Mouse (Mus musculus) liver, embryonic 11.5 days (tissue): ENCODE results near the gene Eno1. TPM values are rescaled to one million over a fixed set of nuclear protein-coding genes. Genes with fewer than 3 reads are reported as not detected.
"Not testable (repeated sequence)": the region's sequence is repeated elsewhere in the genome, so short reads cannot be mapped to it uniquely, and the experiment has no call there.

Experiments
- ATAC-seq: fragments of 200-750 bp; cut with Nextera tagmentation; replicated peaks from 2 replicates; pipeline ENCODE4 v1.8.0; 2017; ENCODE audit warnings: moderate number of reproducible peaks, mild to moderate bottlenecking, moderate TSS enrichment, moderate library complexity; ENCODE audit not compliant: low FRiP score
- DNase-seq: peaks from one replicate; pipeline ENCODE4 v3.0.0-alpha.2; 2017; ENCODE audit warnings: low spot score
- H3K27ac ChIP-seq: fragments of 300-500 bp; sonication (generic); 2 replicates; pipeline ENCODE4 v1.5.1; 2014; ENCODE audit warnings: mild to moderate bottlenecking, low read depth, low read length, control low read depth
- H3K27me3 ChIP-seq: fragments of 300-500 bp; sonication (generic); replicated peaks from 2 replicates; pipeline ENCODE4 v1.6.1; 2014; ENCODE audit warnings: low read length, mixed read lengths; ENCODE audit not compliant: control insufficient read depth, insufficient read depth
- H3K36me3 ChIP-seq: fragments of 300-500 bp; sonication (generic); 2 replicates; pipeline ENCODE4 v1.6.1; 2014; ENCODE audit warnings: mild to moderate bottlenecking, low read length, moderate library complexity, mixed read lengths; ENCODE audit not compliant: control insufficient read depth, insufficient read depth
- H3K4me1 ChIP-seq: fragments of 300-500 bp; sonication (generic); replicated peaks from 2 replicates; pipeline ENCODE4 v1.6.1; 2014; ENCODE audit warnings: low read length, mixed read lengths; ENCODE audit not compliant: control insufficient read depth, insufficient read depth
- H3K4me2 ChIP-seq: fragments of 300-500 bp; sonication (generic); 2 replicates; pipeline ENCODE4 v1.6.1; 2014; ENCODE audit warnings: mild to moderate bottlenecking, control low read depth, moderate library complexity
- H3K4me3 ChIP-seq: fragments of 300-500 bp; sonication (generic); 2 replicates; pipeline ENCODE4 v1.5.1; 2014; ENCODE audit warnings: low read depth, low read length, control low read depth
- H3K9ac ChIP-seq: fragments of 300-500 bp; sonication (generic); 2 replicates; pipeline ENCODE4 v1.6.1; 2014; ENCODE audit warnings: low read depth, low read length, control low read depth
- H3K9me3 ChIP-seq: fragments of 300-500 bp; sonication (generic); 2 replicates; pipeline ENCODE4 v1.6.1; 2016; ENCODE audit warnings: low read length, inconsistent platforms, mixed read lengths; ENCODE audit not compliant: control insufficient read depth
- WGBS: fragments of 180-500 bp; shearing (Covaris S2); extraction: QIAGEN DNeasy Blood & Tissue Kit; methylation state at CpG from one replicate; pipeline ENCODE4 v1.1.7; 2014; 5-methylcytosine and 5-hydroxymethylcytosine counted together
- polyA plus RNA-seq: library from polyadenylated mRNA; unstranded; fragments of >200 nt; fragmentation: Nextera tagmentation; extraction: Ambion mirVana; gene quantifications from 2 replicates; pipeline ENCODE4 v1.2.1, GENCODE M21; 2014

Eno1 gene
- polyA plus RNA-seq, 1 experiment from 2014 or later, result 2,392 TPM

DNA sequence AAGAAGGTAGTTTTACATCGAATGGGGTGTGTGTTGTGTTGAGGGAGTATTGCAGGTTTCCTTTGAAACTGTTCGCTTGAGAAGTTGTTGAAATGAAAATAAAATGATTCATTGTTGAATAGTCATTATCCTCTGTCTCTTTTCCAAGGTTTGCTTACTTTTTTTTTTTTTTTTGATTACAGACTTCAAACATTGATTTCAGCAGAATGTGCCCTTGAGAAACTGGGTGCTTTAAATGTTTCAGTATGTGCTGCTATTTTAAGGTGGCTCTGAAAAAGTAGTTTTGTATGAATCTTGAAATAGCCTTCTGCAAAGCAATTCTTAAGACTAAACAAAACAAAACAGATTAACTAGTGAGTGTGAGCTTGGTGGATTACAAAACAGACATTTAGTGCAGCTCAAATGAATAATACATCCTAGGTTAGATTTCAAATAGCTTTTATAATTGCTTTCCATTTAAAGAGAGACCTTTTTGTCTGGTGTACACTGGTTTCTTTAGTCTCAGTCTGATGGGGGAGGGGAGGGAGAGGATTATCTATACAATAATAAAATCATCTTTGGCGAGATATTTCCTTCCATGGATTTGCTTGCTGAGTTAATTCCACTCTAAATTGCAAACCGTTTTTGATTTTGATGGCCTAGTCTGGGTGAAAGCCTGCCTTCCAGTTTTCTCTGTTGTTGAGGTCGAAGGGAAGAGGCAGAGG is 46.3 kb downstream of the Eno1 start:
- no peak for DNase-seq
- no peaks in the 10 kb centered on the region for H3K36me3 ChIP-seq
- H3K9ac ChIP-seq, result peak overlapping the region; percentile 92
- H3K27ac ChIP-seq, result peak overlapping the region; percentile 86; the same call in 1 of the 2 replicates
- H3K4me1 ChIP-seq, result peaks cover 23% of the 10 kb centered on the region
- H3K9me3 ChIP-seq, result no peaks in the 10 kb centered on the region
- no peak for ATAC-seq
- H3K27me3 ChIP-seq, result no peaks in the 10 kb centered on the region
- peak overlapping the region; percentile 91 for H3K4me3 ChIP-seq
- 15% methylated on average over 5 of the region's 5 CpGs for WGBS
- peak overlapping the region; percentile 62 for H3K4me2 ChIP-seq

DNA sequence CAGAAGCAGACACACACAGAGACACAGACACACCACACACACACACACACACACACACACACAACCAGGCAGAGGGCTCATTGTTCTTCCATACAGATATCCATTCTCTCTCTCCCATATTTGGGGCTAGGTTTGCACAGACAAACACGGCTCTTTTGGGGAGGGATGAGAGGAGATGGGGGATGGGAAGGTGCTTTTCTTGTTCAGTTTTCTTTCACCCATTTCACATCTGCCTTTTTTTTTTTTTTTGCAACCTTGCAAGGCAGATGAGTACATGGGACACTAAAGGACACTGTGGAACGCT is 46.8 kb downstream of the Eno1 start:
- no peak for DNase-seq
- peak overlapping the region; percentile 91 for H3K4me3 ChIP-seq

DNA sequence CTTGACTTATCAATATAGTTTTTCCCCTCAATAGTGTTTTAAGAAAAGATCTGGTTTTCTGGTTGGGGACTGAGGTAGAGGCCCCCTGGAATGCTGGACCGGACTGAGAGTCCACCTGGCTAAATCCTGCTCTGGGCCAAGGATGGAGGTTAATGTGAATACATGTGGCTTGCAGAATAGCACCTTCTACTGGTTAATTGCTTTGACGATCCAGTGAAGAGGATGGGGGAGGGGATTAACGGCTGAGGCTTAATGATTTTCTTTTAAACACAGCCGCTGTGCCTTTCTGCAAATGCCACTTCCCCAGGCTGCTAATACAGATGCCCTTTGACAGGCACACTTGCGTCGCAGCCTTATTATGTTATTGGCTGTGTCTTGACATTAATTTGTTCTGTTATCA is 47.5 kb downstream of the Eno1 start:
- peaks cover 23% of the 10 kb centered on the region for H3K4me1 ChIP-seq
- H3K27ac ChIP-seq, result no peak overlapping the region
- H3K36me3 ChIP-seq, result no peaks in the 10 kb centered on the region
- DNase-seq, result no peak
- no peak overlapping the region; the same call in 1 of the 2 replicates for H3K9ac ChIP-seq
- no peak for ATAC-seq
- H3K9me3 ChIP-seq, result no peaks in the 10 kb centered on the region
- H3K27me3 ChIP-seq, result no peaks in the 10 kb centered on the region
- peak overlapping the region; percentile 62 for H3K4me2 ChIP-seq
- no peak overlapping the region; the same call in 1 of the 2 replicates for H3K4me3 ChIP-seq
- WGBS, result 33% methylated on average over 6 of the region's 6 CpGs

More for the DNA sequence above, 46.8 kb downstream of the Eno1 start:
- 42% methylated on average over 2 of the region's 2 CpGs for WGBS
- H3K36me3 ChIP-seq, result no peaks in the 10 kb centered on the region
- H3K27ac ChIP-seq, result no peak overlapping the region
- H3K9me3 ChIP-seq, result no peaks in the 10 kb centered on the region
- ATAC-seq, result no peak
- peak overlapping the region; percentile 62 for H3K4me2 ChIP-seq
- peak overlapping the region; percentile 37; the same call in 1 of the 2 replicates for H3K9ac ChIP-seq
- H3K4me1 ChIP-seq, result peaks cover 23% of the 10 kb centered on the region
- H3K27me3 ChIP-seq, result no peaks in the 10 kb centered on the region

DNA sequence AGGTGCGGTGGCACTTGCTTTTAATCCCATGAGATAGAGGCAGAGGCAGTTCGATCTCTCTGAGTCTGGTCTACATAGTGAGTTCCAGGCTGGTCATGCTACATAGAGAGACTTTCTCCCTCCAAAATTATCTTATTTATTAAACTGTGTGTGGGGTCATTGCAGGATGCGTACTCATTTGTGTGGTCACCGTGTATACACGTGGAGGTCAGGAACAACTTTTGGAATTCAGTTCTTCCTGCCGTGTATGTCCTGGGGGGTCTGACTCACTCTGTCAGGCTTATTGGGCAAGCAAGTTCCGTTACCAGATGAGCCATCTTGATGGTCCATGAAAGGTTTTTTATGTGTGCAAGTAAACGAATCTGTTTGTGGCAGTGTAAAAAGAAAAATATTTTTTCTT is 50.5 kb downstream of the Eno1 start:
- Histone ChIP-seq H3K4me2 (no peak overlapping the region), H3K4me1 (peaks cover 19% of the 10 kb centered on the region), H3K9ac (no peak overlapping the region), H3K9me3 (no peaks in the 10 kb centered on the region), H3K27me3 (no peaks in the 10 kb centered on the region), H3K27ac (no peak overlapping the region), H3K36me3 (peaks cover 6% of the 10 kb centered on the region; the same call in 1 of the 2 replicates), H3K4me3 (no peak overlapping the region)
- WGBS, result 86% methylated on average over 8 of the region's 8 CpGs
- ATAC-seq (no peak), DNase-seq (no peak)

DNA sequence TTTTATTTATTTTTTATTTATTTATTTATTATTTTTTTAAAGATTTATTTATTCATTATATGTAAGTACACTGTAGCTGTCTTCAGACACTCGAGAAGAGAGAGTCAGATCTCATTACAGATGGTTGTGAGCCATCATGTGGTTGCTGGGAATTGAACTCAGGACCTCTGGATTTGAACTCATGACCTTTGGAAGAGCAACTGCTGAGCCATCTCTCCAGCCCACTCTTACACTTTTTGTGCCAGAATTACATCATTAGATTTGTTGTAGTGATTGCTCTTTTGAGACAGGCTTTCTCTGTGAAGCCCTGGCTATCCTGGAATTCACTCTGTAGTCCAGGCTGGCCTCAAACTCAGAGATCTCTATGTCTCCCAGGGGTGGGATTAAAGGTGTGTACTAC is 50.9 kb downstream of the Eno1 start:
- peaks cover 18% of the 10 kb centered on the region for H3K4me1 ChIP-seq
- H3K9me3 ChIP-seq, ATAC-seq, H3K4me3 ChIP-seq, H3K4me2 ChIP-seq, H3K27ac ChIP-seq, H3K36me3 ChIP-seq, H3K9ac ChIP-seq, DNase-seq, H3K27me3 ChIP-seq: not testable (repeated sequence)
- WGBS, result 67% methylated on average over 1 of the region's 1 CpGs

DNA sequence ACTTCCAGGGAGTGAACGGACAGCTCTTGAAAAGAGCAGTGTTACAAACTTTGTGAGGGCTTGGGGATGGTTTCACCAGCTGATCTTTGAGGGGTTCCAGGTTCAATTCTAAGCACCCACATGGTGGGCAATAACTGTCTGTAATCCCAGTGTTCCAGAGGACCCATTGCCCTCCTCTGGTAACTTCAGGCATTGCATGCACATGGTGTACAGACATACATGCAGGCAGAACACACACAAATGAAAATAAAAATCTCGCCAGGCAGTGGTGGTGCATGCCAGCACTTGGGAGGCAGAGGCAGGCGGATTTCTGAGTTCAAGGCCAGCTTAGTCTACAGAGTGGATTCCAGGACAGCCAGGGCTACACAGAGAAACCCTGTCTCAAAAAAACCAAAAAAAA is 55.4 kb downstream of the Eno1 start:
- Histone ChIP-seq H3K9me3 (no peaks in the 10 kb centered on the region), H3K36me3 (peaks cover 6% of the 10 kb centered on the region; the same call in 1 of the 2 replicates), H3K27ac (no peak overlapping the region), H3K4me2 (no peak overlapping the region), H3K9ac (no peak overlapping the region), H3K27me3 (no peaks in the 10 kb centered on the region), H3K4me1 (no peaks in the 10 kb centered on the region; the same call in 1 of the 2 replicates), H3K4me3 (no peak overlapping the region)
- DNase-seq, result no peak
- WGBS, result 94% methylated on average over 3 of the region's 3 CpGs
- no peak for ATAC-seq

DNA sequence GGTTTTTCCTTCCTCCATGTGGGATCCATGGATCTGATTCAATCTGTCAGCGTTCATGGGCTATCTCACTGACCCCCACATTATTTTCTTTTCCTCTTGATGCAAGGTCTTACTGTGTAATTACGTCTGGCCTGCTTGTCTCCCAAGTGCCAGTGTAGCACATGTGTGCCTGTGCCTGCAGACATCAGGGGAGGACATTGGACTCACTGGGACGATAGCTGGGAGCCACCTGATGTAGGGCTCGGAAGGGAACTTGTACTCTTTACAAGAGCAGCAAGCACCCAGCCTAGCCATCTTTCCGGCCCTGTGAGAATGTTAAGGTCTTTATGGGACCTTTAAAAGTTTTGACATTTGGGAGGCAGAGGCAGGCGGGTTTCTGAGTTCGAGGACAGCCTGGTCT is 58.3 kb downstream of the Eno1 start:
- Histone ChIP-seq H3K27ac (no peak overlapping the region), H3K4me1 (no peaks in the 10 kb centered on the region; the same call in 1 of the 2 replicates), H3K27me3 (no peaks in the 10 kb centered on the region), H3K36me3 (peaks cover 6% of the 10 kb centered on the region; the same call in 1 of the 2 replicates), H3K9me3 (no peaks in the 10 kb centered on the region), H3K4me3 (no peak overlapping the region), H3K4me2 (no peak overlapping the region), H3K9ac (no peak overlapping the region)
- no peak for ATAC-seq
- DNase-seq, result no peak
- 88% methylated on average over 7 of the region's 7 CpGs for WGBS

DNA sequence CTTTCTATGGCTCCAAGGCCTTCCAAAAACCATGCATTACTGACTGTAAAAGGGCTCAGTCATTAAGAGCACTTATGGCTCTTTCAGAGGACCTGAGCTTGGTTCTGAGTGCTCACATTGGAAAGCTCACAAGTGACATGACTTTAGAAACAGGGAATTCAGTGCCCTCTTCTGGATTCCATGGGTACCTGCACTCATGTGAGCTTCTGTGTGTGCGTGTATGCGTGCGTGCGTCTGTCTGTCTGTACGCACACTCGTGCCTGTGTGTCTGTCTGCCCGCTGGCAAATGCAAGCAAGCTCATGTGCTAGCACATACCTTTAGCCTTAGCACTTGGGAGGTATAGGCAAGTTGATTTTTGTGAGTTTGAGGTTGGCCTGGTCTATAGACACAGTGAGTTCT is 59.4 kb downstream of the Eno1 start:
- no peak overlapping the region for H3K4me3 ChIP-seq
- 93% methylated on average over 7 of the region's 7 CpGs for WGBS
- no peak overlapping the region for H3K4me2 ChIP-seq
- no peaks in the 10 kb centered on the region for H3K27me3 ChIP-seq
- no peaks in the 10 kb centered on the region; the same call in 1 of the 2 replicates for H3K4me1 ChIP-seq
- H3K9me3 ChIP-seq, result no peaks in the 10 kb centered on the region
- no peak for DNase-seq
- peaks cover 5% of the 10 kb centered on the region; the same call in 1 of the 2 replicates for H3K36me3 ChIP-seq
- H3K27ac ChIP-seq, result no peak overlapping the region
- no peak for ATAC-seq
- H3K9ac ChIP-seq, result no peak overlapping the region
